Mouse (Mus musculus): ENCODE data around the gene Kcnb1.

GRCm38 (mm10) chr2:167209900-167210299 lies 19.9 kb upstream of the Kcnb1 start:
- TF ChIP-seq CTCF (IDR thresholded peaks at IDR 0.05; ENCODE audit: low read depth) = no peak
- TF ChIP-seq EP300 (IDR thresholded peaks at IDR 0.05; ENCODE audit: low read depth) = no peak
